Mouse (Mus musculus) hindlimb bud, embryonic 11.5 days (tissue): ENCODE measurements at regions not wholly inside any gene's neighbourhood (a gene's known extent, or its start where the extent isn't known, plus 50 kb on each side); places are given as distances from the start of the nearest gene placed in this dataset.
"Not testable (repeated sequence)": the region's sequence is repeated elsewhere in the genome, so short reads cannot be mapped to it uniquely, and the experiment has no call there.

Source experiments
- DNase-seq: peaks from one replicate; pipeline ENCODE4 v3.0.0-alpha.2; 2012; ENCODE audit warnings: low read depth, low spot score; ENCODE audit errors: extremely low spot score

DNA sequence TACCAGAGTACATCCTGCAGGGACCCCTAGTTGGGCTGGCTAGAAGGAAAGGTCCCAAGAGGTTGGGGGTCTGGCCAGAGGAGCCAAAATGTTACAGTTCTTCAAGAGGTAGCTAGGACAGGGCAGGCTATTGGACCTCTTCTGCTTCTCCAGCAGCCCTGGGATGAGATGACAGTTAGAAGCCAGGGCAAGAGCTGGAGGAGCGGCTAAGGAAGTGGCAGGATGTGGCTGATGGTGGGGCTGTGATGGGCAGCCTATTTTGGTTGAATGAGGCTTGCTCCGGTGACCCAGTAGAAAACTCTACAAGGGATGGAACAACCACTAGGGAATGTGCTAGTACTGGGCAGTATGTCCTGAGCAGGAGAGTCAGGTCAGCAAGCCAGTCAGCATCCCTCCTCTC lies 82.8 kb downstream of the Ddx11 start:
- no peak for DNase-seq

DNA sequence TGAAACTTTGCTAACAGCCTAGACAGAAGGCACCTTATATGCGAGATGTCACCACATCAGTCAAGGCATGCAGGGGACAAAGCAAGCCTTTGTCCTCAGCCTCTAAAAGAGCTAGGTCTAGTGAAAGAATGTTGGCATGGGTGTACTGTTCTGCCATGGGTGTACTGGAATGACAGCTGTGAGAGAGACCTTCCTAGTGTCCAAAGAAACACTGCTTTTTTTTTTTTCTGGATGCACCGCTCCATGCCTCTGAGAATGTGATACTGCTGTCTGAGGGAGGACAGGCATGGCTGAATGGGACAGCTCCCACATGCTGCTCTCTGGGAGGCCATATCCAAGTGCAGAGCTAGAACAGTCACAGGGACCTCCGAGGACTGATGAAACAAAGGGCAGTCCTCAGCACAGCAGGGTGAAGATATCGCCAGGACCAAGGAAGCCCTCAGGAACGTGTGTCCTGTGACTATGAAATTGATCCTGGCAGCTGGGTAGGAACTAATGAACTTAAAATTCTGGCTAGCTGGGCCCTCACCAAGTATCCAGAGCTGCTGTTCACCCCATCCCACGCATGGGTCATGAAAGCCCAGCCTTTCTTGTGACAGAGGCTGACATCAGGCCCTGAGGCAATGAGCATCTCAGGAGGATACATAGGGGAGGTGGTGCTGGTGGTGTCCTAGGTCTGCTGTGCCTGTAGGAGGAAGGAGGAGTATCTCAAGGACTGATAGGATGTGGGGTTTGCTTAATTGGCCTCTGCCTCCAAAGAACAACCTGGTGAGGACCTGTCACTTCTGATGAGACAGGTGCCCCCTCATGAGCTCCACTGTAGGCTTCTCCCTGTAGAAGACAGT lies 84.6 kb downstream of the Ddx11 start:
- DNase-seq, result not testable (repeated sequence)

DNA sequence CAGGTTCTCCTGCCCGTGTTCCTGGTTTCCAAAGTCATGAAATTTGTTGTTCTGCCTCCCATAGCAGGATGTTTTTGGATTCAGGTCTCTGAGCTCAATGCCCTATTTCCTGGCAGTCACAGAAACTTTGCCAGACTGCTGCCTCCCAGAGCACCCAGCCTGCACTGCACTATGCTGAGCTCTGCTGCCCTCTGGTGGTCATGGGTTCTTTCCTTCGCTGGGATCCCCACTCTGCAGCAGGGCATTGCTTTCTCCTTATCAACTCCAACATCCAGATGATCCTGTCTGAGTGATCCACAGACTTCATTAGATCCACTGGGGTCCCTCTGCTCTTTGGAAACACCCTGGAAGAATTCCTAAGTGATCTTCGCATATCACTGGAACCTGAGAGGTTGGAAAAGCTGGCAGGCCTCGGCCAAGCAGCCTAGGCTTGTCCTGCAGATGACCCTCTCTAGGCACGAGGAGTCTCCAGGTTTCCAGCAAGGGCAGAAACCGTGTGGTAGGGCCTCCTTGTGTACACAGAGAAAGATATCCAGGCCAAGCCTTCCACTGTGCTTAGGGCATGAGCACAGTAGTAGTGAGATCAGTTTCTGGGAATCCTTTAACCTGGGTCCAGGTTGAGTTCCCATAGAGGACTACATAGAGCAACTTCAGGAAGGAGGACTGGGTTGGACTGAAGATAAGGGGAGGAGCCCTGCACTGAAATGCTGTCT lies 85.6 kb downstream of the Ddx11 start:
- not testable (repeated sequence) for DNase-seq

- DNase-seq, result no peak
Measured at GRCm38 (mm10) chr17:66211561-66211960, 88.2 kb downstream of the Ddx11 start.

DNA sequence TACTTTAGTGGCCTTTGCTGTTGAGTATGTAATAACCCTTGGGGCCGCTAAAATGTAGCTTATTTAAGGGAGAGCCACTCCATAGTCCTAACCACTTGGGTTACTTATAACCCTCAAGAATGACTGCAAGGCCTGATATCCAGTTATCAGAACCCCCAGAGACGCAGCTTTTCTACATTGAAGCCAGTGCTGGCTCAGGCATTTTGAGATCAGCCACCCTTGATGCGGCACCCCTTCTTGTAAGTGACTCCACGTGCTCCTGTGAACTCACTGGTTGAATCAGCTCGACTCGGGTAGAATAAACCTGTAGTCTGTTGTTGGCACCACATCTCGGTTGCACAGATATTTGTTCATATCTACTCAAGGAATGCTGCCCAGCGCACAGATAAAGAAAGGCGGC lies 89.3 kb downstream of the Ddx11 start:
- DNase-seq, result no peak

- DNase-seq, result no peak
Measured at GRCm38 (mm10) chr17:66218321-66218720, 95.0 kb downstream of the Ddx11 start.

DNA sequence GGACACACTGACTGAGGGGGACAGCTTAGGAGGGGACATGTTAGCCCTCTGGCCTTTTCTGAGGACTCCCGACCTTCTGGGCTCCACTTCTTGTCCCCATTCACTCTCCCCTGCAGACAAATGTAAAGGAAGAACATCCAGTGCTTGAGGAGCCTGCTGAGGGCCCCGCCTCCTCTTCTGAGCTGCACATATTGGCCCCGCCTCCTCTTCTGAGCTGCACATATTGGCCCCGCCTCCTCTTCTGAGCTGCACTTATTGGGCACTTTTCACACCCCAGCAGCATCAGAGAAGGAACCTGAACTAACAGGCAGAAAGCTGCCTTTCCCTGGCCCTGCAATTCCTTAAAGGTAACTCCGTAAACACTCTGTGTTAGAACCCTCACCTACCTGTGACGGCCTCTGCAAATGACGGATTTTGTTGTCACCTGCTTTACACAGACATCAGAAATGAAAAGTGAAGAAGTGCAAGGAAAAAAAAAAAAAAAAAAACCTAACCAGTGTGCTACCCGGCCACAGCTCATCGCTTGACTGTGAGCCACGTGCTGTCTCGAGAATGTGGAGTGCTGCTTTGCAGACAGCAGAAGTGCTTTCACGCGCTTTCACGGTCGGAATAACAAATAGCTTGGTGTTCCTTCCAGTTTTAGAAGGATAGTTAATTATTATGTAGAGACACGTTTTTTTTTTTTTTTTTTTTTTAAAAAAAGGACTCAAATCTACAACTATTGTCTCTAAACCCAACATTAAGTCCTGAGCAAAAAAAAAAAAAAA lies 96.5 kb downstream of the Ddx11 start:
- DNase-seq, result no peak

DNA sequence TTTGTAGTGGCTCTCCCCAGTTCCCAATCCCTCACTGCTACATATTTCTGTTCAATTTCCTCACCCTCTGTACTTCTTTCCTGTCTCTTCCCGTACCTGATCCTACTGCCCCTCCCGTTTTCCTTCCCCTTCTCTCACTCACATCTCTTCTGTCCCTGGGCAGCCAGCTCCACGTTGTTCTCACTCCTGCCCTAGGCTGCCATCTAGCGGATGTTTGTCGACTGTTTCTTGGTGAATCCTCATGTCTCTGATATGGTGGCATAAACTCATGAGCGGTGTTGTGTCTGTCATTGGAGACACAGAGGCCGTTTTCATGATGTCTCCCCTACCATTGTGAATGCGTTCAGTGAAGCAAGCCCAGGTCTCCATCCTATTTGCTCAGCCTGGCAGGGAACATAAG lies 97.9 kb downstream of the Ddx11 start:
- DNase-seq, result peak; percentile 49

- DNase-seq, result no peak
Measured at GRCm38 (mm10) chr17:66223711-66224110, 100.4 kb downstream of the Ddx11 start.

DNA sequence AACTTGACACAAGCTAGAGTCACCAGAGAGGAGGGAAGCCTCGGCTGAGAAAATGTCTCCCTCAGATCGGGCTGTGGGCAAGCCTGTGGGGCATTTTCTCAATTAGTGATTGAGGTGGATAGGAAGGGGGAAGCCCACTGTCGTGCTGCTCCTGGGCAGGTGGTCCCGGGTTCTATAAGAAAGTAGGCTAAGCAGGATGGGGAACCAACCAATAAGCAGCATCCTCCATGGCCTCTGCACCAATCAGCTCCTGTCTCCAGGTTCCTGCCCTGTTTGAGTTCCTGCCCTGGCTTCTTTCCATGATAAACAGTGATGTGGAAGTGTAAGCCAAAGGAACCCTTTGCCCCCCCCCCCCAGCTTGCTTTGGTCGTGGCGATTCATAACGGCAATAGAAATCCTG lies 100.9 kb downstream of the Ddx11 start:
- DNase-seq, result no peak

DNA sequence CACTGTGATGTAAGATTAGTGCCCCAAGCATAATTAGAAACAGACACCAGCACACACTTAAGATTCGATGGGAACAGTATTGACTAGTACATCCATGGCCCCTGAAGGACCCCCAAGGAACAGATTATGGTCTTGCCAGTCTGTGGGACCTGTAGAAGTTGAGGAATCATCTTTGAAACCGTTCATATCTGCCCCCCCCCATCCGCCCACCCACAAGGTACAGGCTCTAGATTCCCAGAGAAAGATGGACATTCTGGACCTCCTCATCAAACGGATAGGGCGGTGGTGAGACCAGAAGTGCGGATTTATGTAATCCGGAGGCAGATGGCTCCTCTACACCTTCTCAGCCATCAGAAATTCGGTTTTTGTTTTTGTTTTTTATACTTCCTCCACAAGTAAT lies 109.1 kb downstream of the Ddx11 start:
- DNase-seq, result no peak

DNA sequence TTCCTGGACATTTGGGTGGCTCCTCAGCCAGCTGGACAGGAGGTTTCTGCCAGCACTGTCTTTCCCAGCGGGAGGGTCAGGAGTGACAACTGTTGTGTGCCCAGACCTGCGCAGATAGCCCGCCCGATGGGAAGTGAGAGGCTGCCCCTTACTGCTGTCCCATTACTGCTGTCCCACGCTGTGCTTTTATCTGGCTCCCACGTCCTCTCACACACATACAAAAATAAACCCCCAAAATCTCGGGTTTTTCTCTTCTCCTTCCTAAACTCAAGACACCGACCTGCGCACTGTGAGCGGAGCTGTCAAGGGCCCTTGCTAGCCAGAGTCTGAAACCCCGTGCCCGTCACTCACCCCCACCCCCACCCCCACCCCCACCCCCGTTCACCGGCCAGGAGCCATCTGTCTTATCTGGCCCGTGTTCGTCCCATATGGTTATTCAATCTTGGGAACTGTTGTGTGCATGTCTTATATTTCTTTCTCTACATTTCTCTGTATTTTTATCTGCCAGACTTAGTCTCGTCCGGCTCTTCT lies 109.6 kb downstream of the Ddx11 start:
- no peak for DNase-seq

DNA sequence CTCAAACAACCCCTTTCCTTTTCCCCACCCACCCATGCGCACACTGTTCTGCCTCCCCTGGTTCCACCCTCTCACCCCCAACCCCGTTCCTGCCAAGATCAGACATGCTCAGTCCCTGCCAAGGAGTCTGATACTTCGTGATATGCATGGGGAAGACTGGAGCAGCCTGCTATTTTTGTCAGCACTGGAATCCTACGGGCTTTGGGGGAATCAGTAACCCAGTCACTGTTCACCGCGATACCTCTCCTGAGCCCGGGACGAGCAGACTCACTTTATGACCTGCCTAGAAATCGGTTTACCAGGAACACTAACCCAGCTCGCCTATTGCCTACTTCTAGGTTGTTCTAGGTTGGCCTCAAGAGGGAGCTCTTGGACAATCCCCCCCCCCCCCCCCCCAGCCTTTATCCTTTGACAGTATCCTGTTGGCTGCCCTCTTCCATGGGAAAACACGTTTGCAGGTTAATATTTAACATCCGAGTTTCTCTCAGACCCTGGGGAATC lies 110.2 kb downstream of the Ddx11 start:
- DNase-seq, result no peak

DNA sequence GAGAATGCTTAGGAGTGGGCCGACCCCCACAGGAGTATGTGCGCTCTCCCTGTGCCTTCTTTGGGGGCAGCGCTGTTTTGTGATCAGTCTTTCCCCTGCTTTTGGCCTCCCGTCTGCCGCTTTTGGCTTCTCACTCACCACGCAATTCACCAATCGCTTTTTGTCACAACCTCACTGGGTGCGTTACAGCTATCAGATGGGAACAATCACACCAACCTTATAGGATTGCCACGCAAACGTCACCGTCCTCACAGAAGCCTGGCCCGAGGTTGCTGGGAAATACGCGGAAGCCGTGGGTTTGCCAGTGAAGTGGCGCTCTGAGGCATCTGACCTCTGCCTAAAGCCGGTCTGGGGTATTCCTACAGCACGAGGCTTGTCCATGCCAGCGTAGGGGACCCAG lies 111.1 kb downstream of the Ddx11 start:
- DNase-seq, result no peak

DNA sequence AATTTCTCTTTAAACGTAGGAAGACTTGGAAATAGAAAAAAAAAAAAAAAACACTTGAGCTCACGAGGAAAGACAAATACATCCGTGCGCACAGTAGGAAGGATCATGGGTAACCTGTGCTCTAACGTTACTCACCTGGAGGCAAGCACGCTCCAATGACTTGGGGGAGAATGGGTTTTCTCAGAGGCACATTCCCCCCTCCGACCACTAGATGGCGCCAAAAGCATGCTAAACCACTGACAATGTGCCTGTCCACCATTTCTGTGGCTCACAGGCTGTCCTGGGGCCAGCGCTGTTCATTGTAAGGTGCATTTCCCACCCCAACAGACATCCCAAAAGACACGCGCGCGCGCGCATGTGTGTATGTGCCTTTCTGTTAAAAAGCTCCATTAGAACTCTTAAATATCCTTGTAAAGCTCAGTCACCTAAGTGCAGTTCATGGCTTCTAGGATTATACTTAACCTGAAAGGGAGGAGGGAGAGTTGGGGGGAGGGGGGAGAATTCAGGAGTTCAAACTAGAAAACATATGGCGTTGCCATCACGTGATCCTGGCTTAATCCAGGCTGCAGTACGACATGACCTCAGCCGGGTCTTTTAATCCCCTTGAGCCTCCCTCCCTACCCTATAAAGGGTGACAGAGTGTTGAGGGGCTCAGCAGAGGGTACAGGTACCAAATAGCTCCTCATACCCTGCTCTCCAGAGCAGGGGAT lies 111.9 kb downstream of the Ddx11 start:
- peak; percentile 81 for DNase-seq

GRCm38 (mm10) chr17:66235806-66236335 lies 112.6 kb downstream of the Ddx11 start:
- DNase-seq, result no peak

DNA sequence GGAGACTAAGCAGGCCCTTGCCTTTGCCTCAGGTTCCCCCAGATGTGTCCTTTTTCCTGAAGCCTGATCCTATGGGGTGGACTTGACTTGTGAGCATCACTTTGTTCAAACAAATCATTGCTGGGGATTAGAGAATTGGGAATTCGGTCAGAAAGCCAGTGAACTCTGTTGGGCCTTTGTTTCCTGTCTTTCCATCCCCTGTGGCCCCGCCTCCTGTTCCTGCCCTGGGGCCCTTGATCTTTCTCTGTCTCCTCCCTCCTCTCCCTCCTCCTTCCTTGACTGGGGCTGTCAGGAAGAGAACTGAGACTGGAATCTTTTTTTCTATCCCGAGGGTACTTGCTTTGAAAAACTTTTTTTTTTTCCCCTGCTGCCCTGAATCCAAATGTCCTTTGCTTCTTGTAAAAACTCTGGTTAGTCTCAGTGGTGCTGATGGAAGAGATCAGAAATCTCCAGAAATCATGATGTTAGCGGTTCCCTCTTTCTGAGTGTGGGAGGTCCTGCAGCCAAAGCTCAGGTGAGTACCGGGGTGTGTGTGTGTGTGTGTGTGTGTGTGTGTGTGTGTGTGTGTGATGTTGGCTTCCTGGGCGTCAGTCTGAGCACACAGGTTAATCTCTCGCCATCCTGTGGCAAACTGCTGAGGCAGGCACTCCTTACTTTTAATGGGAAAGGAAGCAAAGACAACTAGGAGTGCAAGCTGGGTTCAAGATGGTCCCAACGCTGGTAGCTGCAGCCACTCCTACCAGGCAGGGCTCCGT lies 118.7 kb downstream of the Ddx11 start:
- no peak for DNase-seq

DNA sequence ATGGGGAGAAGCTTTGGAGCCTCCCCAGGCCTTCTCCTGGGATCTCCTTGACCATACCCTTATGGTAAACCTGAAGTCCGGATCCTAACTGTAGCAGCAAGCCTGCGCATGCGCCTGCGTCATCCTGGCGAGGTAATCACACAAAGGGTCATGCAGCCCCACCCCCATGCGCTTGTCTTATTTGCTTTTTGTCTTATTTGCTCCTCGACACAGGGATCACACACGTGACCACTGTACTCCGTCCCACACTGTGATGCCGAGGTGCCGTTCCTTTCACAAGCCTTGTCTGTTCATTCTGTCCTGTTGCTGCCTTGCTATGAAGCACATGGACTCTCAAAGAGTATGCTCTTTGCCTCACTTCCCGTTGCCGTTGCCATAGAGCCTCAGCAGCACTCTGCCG lies 120.9 kb downstream of the Ddx11 start:
- no peak for DNase-seq

- DNase-seq, result no peak
Measured at GRCm38 (mm10) chr17:66246031-66246534, 122.8 kb downstream of the Ddx11 start.
